Mouse (Mus musculus): ENCODE measurements at regions not wholly inside any gene's neighbourhood (a gene's known extent, or its start where the extent isn't known, plus 50 kb on each side); places are given as distances from the start of the nearest gene placed in this dataset.

GRCm38 (mm10) chr13:99759256-99760044 lies 141.4 kb downstream of the Cartpt start:
- H3K4me3 ChIP-seq (ENCODE audit: low read depth, low read length): no peak overlapping the region
- no peaks in the 10 kb centered on the region for H3K4me1 ChIP-seq (ENCODE audit: control insufficient read depth, insufficient read depth, low read length)
- H3K9ac ChIP-seq (replicated peaks; ENCODE audit: low read length): no peak overlapping the region
- no peak overlapping the region for H3K27ac ChIP-seq (replicated peaks; ENCODE audit: low read depth, low read length)
- ATAC-seq (replicated peaks; ENCODE audit: insufficient number of reproducible peaks, low FRiP score, low TSS enrichment, low read depth) (no peak), DNase-seq (ENCODE audit: low spot score) (no peak)
- H3K36me3 ChIP-seq (replicated peaks; ENCODE audit: control insufficient read depth, insufficient read depth, low read depth, low read length): no peaks in the 10 kb centered on the region
- H3K27me3 ChIP-seq (ENCODE audit: control insufficient read depth, insufficient read depth, low read length): no peaks in the 10 kb centered on the region
- no peak overlapping the region for H3K4me2 ChIP-seq (ENCODE audit: low read depth, low read length)
- 81% methylated on average over 10 of the region's 10 CpGs for WGBS
- no peaks in the 10 kb centered on the region for H3K9me3 ChIP-seq (replicated peaks; ENCODE audit: control insufficient read depth, low read length)

- no peaks in the 10 kb centered on the region for H3K36me3 ChIP-seq (replicated peaks; ENCODE audit: control insufficient read depth, insufficient read depth, low read depth, low read length)
- no peak overlapping the region for H3K27ac ChIP-seq (replicated peaks; ENCODE audit: low read depth, low read length)
- H3K27me3 ChIP-seq (ENCODE audit: control insufficient read depth, insufficient read depth, low read length): no peaks in the 10 kb centered on the region
- no peak overlapping the region for H3K4me2 ChIP-seq (ENCODE audit: low read depth, low read length)
- DNase-seq (ENCODE audit: low spot score) (no peak), ATAC-seq (replicated peaks; ENCODE audit: insufficient number of reproducible peaks, low FRiP score, low TSS enrichment, low read depth) (no peak)
- no peak overlapping the region for H3K9ac ChIP-seq (replicated peaks; ENCODE audit: low read length)
- 86% methylated on average over 5 of the region's 5 CpGs for WGBS
- H3K4me3 ChIP-seq (ENCODE audit: low read depth, low read length): no peak overlapping the region
- no peaks in the 10 kb centered on the region for H3K9me3 ChIP-seq (replicated peaks; ENCODE audit: control insufficient read depth, low read length)
- H3K4me1 ChIP-seq (ENCODE audit: control insufficient read depth, insufficient read depth, low read length): no peaks in the 10 kb centered on the region
Observed at GRCm38 (mm10) chr13:99754701-99755100, 146.2 kb downstream of the Cartpt start.

- Histone ChIP-seq H3K4me3 (ENCODE audit: low read depth, low read length) (no peak overlapping the region), H3K9me3 (replicated peaks; ENCODE audit: control insufficient read depth, low read length) (no peaks in the 10 kb centered on the region), H3K4me2 (ENCODE audit: low read depth, low read length) (no peak overlapping the region), H3K36me3 (replicated peaks; ENCODE audit: control insufficient read depth, insufficient read depth, low read depth, low read length) (no peaks in the 10 kb centered on the region), H3K4me1 (ENCODE audit: control insufficient read depth, insufficient read depth, low read length) (no peaks in the 10 kb centered on the region), H3K27me3 (ENCODE audit: control insufficient read depth, insufficient read depth, low read length) (no peaks in the 10 kb centered on the region), H3K9ac (replicated peaks; ENCODE audit: low read length) (no peak overlapping the region), H3K27ac (replicated peaks; ENCODE audit: low read depth, low read length) (no peak overlapping the region)
- ATAC-seq (replicated peaks; ENCODE audit: insufficient number of reproducible peaks, low FRiP score, low TSS enrichment, low read depth) (no peak), DNase-seq (ENCODE audit: low spot score) (no peak)
- 63% methylated on average over 5 of the region's 5 CpGs for WGBS
Observed at GRCm38 (mm10) chr13:99754251-99754652, 146.6 kb downstream of the Cartpt start.

- Histone ChIP-seq H3K4me2 (ENCODE audit: low read depth, low read length) (no peak overlapping the region), H3K9me3 (replicated peaks; ENCODE audit: control insufficient read depth, low read length) (no peaks in the 10 kb centered on the region), H3K4me1 (ENCODE audit: control insufficient read depth, insufficient read depth, low read length) (no peaks in the 10 kb centered on the region), H3K36me3 (replicated peaks; ENCODE audit: control insufficient read depth, insufficient read depth, low read depth, low read length) (no peaks in the 10 kb centered on the region), H3K4me3 (ENCODE audit: low read depth, low read length) (no peak overlapping the region), H3K27me3 (ENCODE audit: control insufficient read depth, insufficient read depth, low read length) (no peaks in the 10 kb centered on the region), H3K9ac (replicated peaks; ENCODE audit: low read length) (no peak overlapping the region), H3K27ac (replicated peaks; ENCODE audit: low read depth, low read length) (no peak overlapping the region)
- 92% methylated on average over 3 of the region's 3 CpGs for WGBS
- ATAC-seq (replicated peaks; ENCODE audit: insufficient number of reproducible peaks, low FRiP score, low TSS enrichment, low read depth) (no peak), DNase-seq (ENCODE audit: low spot score) (no peak)
Observed at GRCm38 (mm10) chr13:99753526-99753925, 147.4 kb downstream of the Cartpt start.

- ATAC-seq (replicated peaks; ENCODE audit: insufficient number of reproducible peaks, low FRiP score, low TSS enrichment, low read depth): no peak
- WGBS: 79% methylated on average over 8 of the region's 8 CpGs
Observed at GRCm38 (mm10) chr13:99750729-99751128, 150.2 kb downstream of the Cartpt start.

GRCm38 (mm10) chr13:99749342-99749741 lies 151.5 kb downstream of the Cartpt start:
- Histone ChIP-seq H3K4me2 (ENCODE audit: low read depth, low read length) (no peak overlapping the region), H3K9me3 (replicated peaks; ENCODE audit: control insufficient read depth, low read length) (no peaks in the 10 kb centered on the region), H3K27ac (replicated peaks; ENCODE audit: low read depth, low read length) (no peak overlapping the region), H3K27me3 (ENCODE audit: control insufficient read depth, insufficient read depth, low read length) (no peaks in the 10 kb centered on the region), H3K36me3 (replicated peaks; ENCODE audit: control insufficient read depth, insufficient read depth, low read depth, low read length) (no peaks in the 10 kb centered on the region), H3K4me3 (ENCODE audit: low read depth, low read length) (no peak overlapping the region), H3K4me1 (ENCODE audit: control insufficient read depth, insufficient read depth, low read length) (no peaks in the 10 kb centered on the region), H3K9ac (replicated peaks; ENCODE audit: low read length) (no peak overlapping the region)
- ATAC-seq (replicated peaks; ENCODE audit: insufficient number of reproducible peaks, low FRiP score, low TSS enrichment, low read depth) (no peak), DNase-seq (ENCODE audit: low spot score) (no peak)
- WGBS: 68% methylated on average over 6 of the region's 6 CpGs

More at GRCm38 (mm10) chr13:99750729-99751128, 150.2 kb downstream of the Cartpt start:
- H3K9ac ChIP-seq (replicated peaks; ENCODE audit: low read length): no peak overlapping the region
- H3K4me2 ChIP-seq (ENCODE audit: low read depth, low read length): no peak overlapping the region
- H3K27ac ChIP-seq (replicated peaks; ENCODE audit: low read depth, low read length): no peak overlapping the region
- no peaks in the 10 kb centered on the region for H3K27me3 ChIP-seq (ENCODE audit: control insufficient read depth, insufficient read depth, low read length)
- H3K36me3 ChIP-seq (replicated peaks; ENCODE audit: control insufficient read depth, insufficient read depth, low read depth, low read length): no peaks in the 10 kb centered on the region
- no peak overlapping the region for H3K4me3 ChIP-seq (ENCODE audit: low read depth, low read length)
- H3K4me1 ChIP-seq (ENCODE audit: control insufficient read depth, insufficient read depth, low read length): no peaks in the 10 kb centered on the region
- no peak for DNase-seq (ENCODE audit: low spot score)
- H3K9me3 ChIP-seq (replicated peaks; ENCODE audit: control insufficient read depth, low read length): no peaks in the 10 kb centered on the region

- 88% methylated on average over 9 of the region's 9 CpGs for WGBS
- no peaks in the 10 kb centered on the region for H3K9me3 ChIP-seq (replicated peaks; ENCODE audit: control insufficient read depth, low read length)
Observed at GRCm38 (mm10) chr13:99748128-99748527, 152.8 kb downstream of the Cartpt start.

GRCm38 (mm10) chr13:99745526-99745925 lies 155.4 kb downstream of the Cartpt start:
- H3K36me3 ChIP-seq (replicated peaks; ENCODE audit: control insufficient read depth, insufficient read depth, low read depth, low read length): no peaks in the 10 kb centered on the region
- no peak overlapping the region for H3K27ac ChIP-seq (replicated peaks; ENCODE audit: low read depth, low read length)
- WGBS: 75% methylated on average over 6 of the region's 6 CpGs
- no peak overlapping the region for H3K9ac ChIP-seq (replicated peaks; ENCODE audit: low read length)
- DNase-seq (ENCODE audit: low spot score) (no peak), ATAC-seq (replicated peaks; ENCODE audit: insufficient number of reproducible peaks, low FRiP score, low TSS enrichment, low read depth) (no peak)
- H3K4me2 ChIP-seq (ENCODE audit: low read depth, low read length): no peak overlapping the region
- H3K4me1 ChIP-seq (ENCODE audit: control insufficient read depth, insufficient read depth, low read length): no peaks in the 10 kb centered on the region
- H3K9me3 ChIP-seq (replicated peaks; ENCODE audit: control insufficient read depth, low read length): no peaks in the 10 kb centered on the region
- H3K4me3 ChIP-seq (ENCODE audit: low read depth, low read length): no peak overlapping the region
- H3K27me3 ChIP-seq (ENCODE audit: control insufficient read depth, insufficient read depth, low read length): no peaks in the 10 kb centered on the region

More at GRCm38 (mm10) chr13:99748128-99748527, 152.8 kb downstream of the Cartpt start:
- DNase-seq (ENCODE audit: low spot score) (no peak), ATAC-seq (replicated peaks; ENCODE audit: insufficient number of reproducible peaks, low FRiP score, low TSS enrichment, low read depth) (no peak)
- H3K4me2 ChIP-seq (ENCODE audit: low read depth, low read length): no peak overlapping the region
- H3K9ac ChIP-seq (replicated peaks; ENCODE audit: low read length): no peak overlapping the region
- H3K4me3 ChIP-seq (ENCODE audit: low read depth, low read length): no peak overlapping the region
- H3K27ac ChIP-seq (replicated peaks; ENCODE audit: low read depth, low read length): no peak overlapping the region
- no peaks in the 10 kb centered on the region for H3K4me1 ChIP-seq (ENCODE audit: control insufficient read depth, insufficient read depth, low read length)
- no peaks in the 10 kb centered on the region for H3K36me3 ChIP-seq (replicated peaks; ENCODE audit: control insufficient read depth, insufficient read depth, low read depth, low read length)
- H3K27me3 ChIP-seq (ENCODE audit: control insufficient read depth, insufficient read depth, low read length): no peaks in the 10 kb centered on the region

All from embryonic facial prominence, embryonic 11.5 days (tissue).